Mouse (Mus musculus): ENCODE data around the gene Zkscan3. TPM values are rescaled to one million over a fixed set of nuclear protein-coding genes. Genes with fewer than 3 reads are reported as not detected.

Gene Zkscan3
- 18.6 and 24.5 TPM in 2 replicates for polyA plus RNA-seq (2012; rRNA removed)
- 23.0 and 25.6 TPM in 2 replicates for polyA plus RNA-seq (2014; fragmentation: Nextera tagmentation; extraction: Ambion mirVana)

DNA sequence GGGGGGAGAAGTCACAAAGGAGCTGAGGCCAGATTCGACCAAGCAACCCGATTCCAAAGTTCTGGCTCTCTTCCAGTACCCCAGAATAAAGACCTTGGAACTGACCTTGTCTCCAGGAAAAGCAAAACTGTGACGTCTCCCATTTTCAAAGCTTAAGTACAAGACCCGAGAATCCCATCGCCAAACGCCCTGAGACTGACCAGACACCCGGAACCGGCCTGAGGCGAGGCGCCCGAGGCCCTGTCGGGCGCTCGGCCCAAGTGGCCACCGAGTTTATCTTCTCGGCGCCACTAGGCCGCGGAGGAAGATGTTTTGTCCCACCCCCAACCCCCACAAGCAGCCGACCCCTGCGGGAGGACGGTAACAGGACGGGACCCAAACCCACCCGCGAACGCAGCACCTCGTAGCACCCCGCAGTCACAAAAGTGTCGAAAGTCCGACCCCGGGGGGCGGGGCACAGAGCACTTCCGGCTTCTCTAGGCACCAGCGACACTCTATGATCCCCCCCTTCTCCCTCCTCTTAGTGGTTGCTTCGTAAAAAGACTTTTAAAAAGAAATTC, at the start of gene Zkscan3:
Gene Zkscan3, minus strand, starts transcription at position 469 of the 560 bp plus-strand sequence.
- WGBS (ENCODE audit: insufficient replicate concordance): under 1% methylated on average over 35 of the region's 35 CpGs
- H3K9ac ChIP-seq (replicated peaks): peak within 1 kb of the TSS; percentile 86

DNA sequence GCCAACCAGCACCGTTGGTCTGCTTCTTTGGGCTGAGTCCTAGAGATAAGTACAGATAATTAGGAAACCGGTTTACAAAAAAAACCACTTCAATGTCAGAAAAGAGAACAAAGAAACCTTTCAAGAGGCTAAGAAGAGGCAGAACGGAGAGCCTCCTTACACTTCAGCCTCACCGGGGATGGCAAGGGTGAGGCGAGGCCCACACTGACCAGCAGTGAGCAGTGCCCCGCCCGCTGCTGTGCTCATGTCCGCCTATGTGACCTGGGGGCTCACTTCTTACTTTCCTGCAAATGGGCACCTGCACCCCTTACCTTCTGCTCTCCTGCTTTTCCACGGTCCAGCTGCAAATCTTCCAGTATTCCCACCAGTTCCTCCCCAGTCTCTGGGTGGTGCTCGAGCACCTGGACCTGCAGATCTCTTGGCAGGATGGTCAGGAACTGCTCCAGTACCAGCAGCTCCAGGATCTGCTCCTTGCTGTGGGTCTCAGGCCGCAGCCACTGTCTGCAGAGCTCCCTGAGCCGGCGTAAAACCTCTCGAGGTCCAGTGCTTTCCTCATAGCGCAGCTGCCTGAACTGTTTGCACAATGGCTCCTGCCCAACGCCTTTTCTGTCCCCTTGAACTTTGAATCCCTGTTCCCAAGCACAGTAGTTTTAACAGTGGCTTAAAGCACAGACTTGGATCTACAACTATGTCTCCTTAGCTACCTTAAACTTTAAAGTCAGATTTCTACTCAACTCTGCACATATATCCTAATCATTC, 45.5 kb upstream of the Zkscan3 start:
- H3K27ac ChIP-seq: no peak overlapping the region
- no peak overlapping the region for H3K4me3 ChIP-seq (ENCODE audit: insufficient read depth in 1 of 2, low read depth in 2 of 2, low read length in 2 of 2)
- 74% methylated on average over 16 of the region's 16 CpGs for WGBS (ENCODE audit: insufficient replicate concordance)
- H3K9ac ChIP-seq (replicated peaks): no peak overlapping the region
- H3K4me1 ChIP-seq (replicated peaks; ENCODE audit: control insufficient read depth in 2 of 2, insufficient read depth in 2 of 2, low read length in 1 of 2): peaks cover 2 to 11% of the 10 kb centered on the region in 2 experiments; a peak in 3 of 4 replicates
- peak overlapping the region; percentile 6; the same call in 1 of the 2 replicates for H3K4me2 ChIP-seq (ENCODE audit: low read depth)
- ATAC-seq (ENCODE audit: insufficient read depth): no peak
- peaks cover 12% of the 10 kb centered on the region for H3K36me3 ChIP-seq (replicated peaks; ENCODE audit: control insufficient read depth, insufficient read depth, low read depth)
- no peaks in the 10 kb centered on the region for H3K9me3 ChIP-seq (ENCODE audit: control insufficient read depth, low read length)
- no peaks in the 10 kb centered on the region for H3K27me3 ChIP-seq (ENCODE audit: control insufficient read depth, insufficient read depth, low read length)
- no peak for DNase-seq (ENCODE audit: low read depth in 3 of 3, low spot score in 3 of 3)
- no peak for TF ChIP-seq CTCF (IDR thresholded peaks at IDR 0.05; ENCODE audit: low read depth)
- no peak for TF ChIP-seq EP300 (IDR thresholded peaks at IDR 0.05; ENCODE audit: low read depth)

More for the DNA sequence above, at the start of gene Zkscan3:
- ATAC-seq (ENCODE audit: insufficient read depth) (peak; percentile 92), DNase-seq (ENCODE audit: low read depth in 3 of 3, low spot score in 3 of 3) (peak; percentile 70 to 76 (median 75))
- TF ChIP-seq CTCF (IDR thresholded peaks at IDR 0.05; ENCODE audit: low read depth) (no peak), EP300 (IDR thresholded peaks at IDR 0.05; ENCODE audit: low read depth) (peak; percentile 30)
- Histone ChIP-seq H3K4me3 (ENCODE audit: insufficient read depth in 1 of 2, low read depth in 2 of 2, low read length in 2 of 2) (peak within 1 kb of the TSS; percentile 72 to 80), H3K27ac (peak within 1 kb of the TSS; percentile 63), H3K4me1 (replicated peaks; ENCODE audit: control insufficient read depth in 2 of 2, insufficient read depth in 2 of 2, low read length in 1 of 2) (peaks cover 6 to 9% of the 10 kb centered on the region in 2 experiments; a peak in 3 of 4 replicates), H3K27me3 (ENCODE audit: control insufficient read depth, insufficient read depth, low read length) (no peaks in the 10 kb centered on the region), H3K36me3 (replicated peaks; ENCODE audit: control insufficient read depth, insufficient read depth, low read depth) (peaks cover 8% of the 10 kb centered on the region), H3K4me2 (ENCODE audit: low read depth) (peak within 1 kb of the TSS; percentile 88), H3K9me3 (ENCODE audit: control insufficient read depth, low read length) (no peaks in the 10 kb centered on the region)

DNA sequence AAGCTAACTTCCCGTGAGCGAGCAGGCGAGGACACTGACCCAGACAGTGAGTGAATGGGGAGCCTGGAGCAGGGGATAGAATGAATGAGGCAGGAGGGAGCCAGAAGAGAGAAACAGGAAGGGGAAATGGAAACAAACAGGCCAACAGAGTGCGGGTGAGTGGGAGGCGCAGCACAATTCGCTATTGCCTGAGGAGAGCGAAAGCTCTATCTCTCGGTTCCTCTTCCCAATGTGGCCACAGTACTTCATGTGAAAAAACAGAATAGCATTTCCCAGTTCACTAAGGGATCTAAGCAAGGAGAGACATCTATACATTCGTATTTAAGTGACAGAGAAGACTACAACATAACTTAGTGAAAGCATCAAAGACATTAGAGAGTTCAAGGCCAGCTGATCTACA, 44.2 kb upstream of the Zkscan3 start:
- ATAC-seq (ENCODE audit: insufficient read depth) (no peak), DNase-seq (ENCODE audit: low read depth in 3 of 3, low spot score in 3 of 3) (no peak)
- Histone ChIP-seq H3K27me3 (ENCODE audit: control insufficient read depth, insufficient read depth, low read length) (no peaks in the 10 kb centered on the region), H3K9me3 (ENCODE audit: control insufficient read depth, low read length) (no peaks in the 10 kb centered on the region), H3K4me3 (ENCODE audit: insufficient read depth in 1 of 2, low read depth in 2 of 2, low read length in 2 of 2) (no peak overlapping the region), H3K4me2 (ENCODE audit: low read depth) (no peak overlapping the region), H3K4me1 (replicated peaks; ENCODE audit: control insufficient read depth in 2 of 2, insufficient read depth in 2 of 2, low read length in 1 of 2) (peaks cover 0 to under 1% of the 10 kb centered on the region in 2 experiments; a peak in 3 of 4 replicates), H3K27ac (no peak overlapping the region), H3K9ac (replicated peaks) (no peak overlapping the region), H3K36me3 (replicated peaks; ENCODE audit: control insufficient read depth, insufficient read depth, low read depth) (peaks cover 12% of the 10 kb centered on the region)
- 71% methylated on average over 9 of the region's 9 CpGs for WGBS (ENCODE audit: insufficient replicate concordance)
- TF ChIP-seq CTCF (IDR thresholded peaks at IDR 0.05; ENCODE audit: low read depth) (no peak), EP300 (IDR thresholded peaks at IDR 0.05; ENCODE audit: low read depth) (no peak)

DNA sequence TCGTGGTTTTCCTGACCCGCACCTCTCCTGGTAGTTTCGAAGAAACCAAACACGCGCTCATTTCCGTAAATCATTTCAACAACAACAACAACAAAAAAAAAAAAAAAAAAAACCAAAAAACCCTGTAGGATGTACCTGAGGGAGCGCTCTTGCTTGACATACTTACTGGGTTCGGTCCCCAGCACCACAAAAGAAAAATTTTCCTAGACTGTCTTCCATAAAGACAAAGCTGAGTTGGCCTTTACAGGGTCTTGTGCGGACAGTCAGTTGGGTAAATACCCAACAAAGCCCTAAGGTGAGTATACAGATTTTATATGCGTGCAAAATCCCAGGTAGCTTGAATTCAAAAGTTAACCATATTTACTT, 38.6 kb upstream of the Zkscan3 start:
- Histone ChIP-seq H3K27ac (peak overlapping the region; percentile 81), H3K9ac (replicated peaks) (peak overlapping the region; percentile 92), H3K4me2 (ENCODE audit: low read depth) (peak overlapping the region; percentile 95), H3K4me1 (replicated peaks; ENCODE audit: control insufficient read depth in 2 of 2, insufficient read depth in 2 of 2, low read length in 1 of 2) (peaks cover 7% of the 10 kb centered on the region in 2 experiments), H3K27me3 (ENCODE audit: control insufficient read depth, insufficient read depth, low read length) (no peaks in the 10 kb centered on the region), H3K4me3 (ENCODE audit: insufficient read depth in 1 of 2, low read depth in 2 of 2, low read length in 2 of 2) (peak overlapping the region; percentile 78 to 96), H3K36me3 (replicated peaks; ENCODE audit: control insufficient read depth, insufficient read depth, low read depth) (peaks cover 9% of the 10 kb centered on the region), H3K9me3 (ENCODE audit: control insufficient read depth, low read length) (no peaks in the 10 kb centered on the region)
- ATAC-seq (ENCODE audit: insufficient read depth): no peak
- no peak for DNase-seq (ENCODE audit: low read depth in 3 of 3, low spot score in 3 of 3)
- WGBS (ENCODE audit: insufficient replicate concordance): 19% methylated on average over 10 of the region's 10 CpGs
- TF ChIP-seq EP300 (IDR thresholded peaks at IDR 0.05; ENCODE audit: low read depth): no peak
- no peak for TF ChIP-seq CTCF (IDR thresholded peaks at IDR 0.05; ENCODE audit: low read depth)
